Mouse (Mus musculus) stomach, postnatal 0 days (tissue): ENCODE results near the gene Col27a1. TPM values are rescaled to one million over a fixed set of nuclear protein-coding genes. Genes with fewer than 3 reads are reported as not detected.

Experiments used
- ATAC-seq: fragments of 200-750 bp; cut with Nextera tagmentation; 2 replicates; pipeline ENCODE4 v1.8.0; 2017; ENCODE audit not compliant: low FRiP score, low TSS enrichment
- DNase-seq: peaks from one replicate; pipeline ENCODE4 v3.0.0-alpha.2; 2016; ENCODE audit warnings: low spot score
- H3K27ac ChIP-seq: fragments of 300-500 bp; sonication (generic); replicated peaks from 2 replicates; pipeline ENCODE4 v1.5.1; 2014; ENCODE audit warnings: mild to moderate bottlenecking, control low read depth
- H3K27me3 ChIP-seq: fragments of 300-500 bp; sonication (generic); 2 replicates; pipeline ENCODE4 v1.6.1; 2014; ENCODE audit warnings: low read length; ENCODE audit not compliant: control insufficient read depth, insufficient read depth
- H3K36me3 ChIP-seq: fragments of 300-500 bp; sonication (generic); 2 replicates; pipeline ENCODE4 v1.6.1; 2014; ENCODE audit warnings: low read length, mixed read lengths; ENCODE audit not compliant: control insufficient read depth, insufficient read depth
- H3K4me1 ChIP-seq: fragments of 300-500 bp; sonication (generic); replicated peaks from 2 replicates; pipeline ENCODE4 v1.6.1; 2014; ENCODE audit warnings: antibody characterized with exemption; ENCODE audit not compliant: control insufficient read depth, insufficient read depth
- H3K4me2 ChIP-seq: fragments of 300-500 bp; sonication (generic); replicated peaks from 2 replicates; pipeline ENCODE4 v1.6.1; 2014; ENCODE audit warnings: low read depth, mild to moderate bottlenecking, control low read depth, moderate library complexity
- H3K4me3 ChIP-seq: fragments of 300-500 bp; sonication (generic); 2 replicates; pipeline ENCODE4 v1.5.1; 2014; ENCODE audit warnings: low read depth, low read length, control low read depth
- H3K9ac ChIP-seq: fragments of 300-500 bp; sonication (generic); 2 replicates; pipeline ENCODE4 v1.6.1; 2014; ENCODE audit warnings: mild to moderate bottlenecking, low read length, control low read depth, mixed read lengths
- H3K9me3 ChIP-seq: fragments of 300-500 bp; sonication (generic); 2 replicates; pipeline ENCODE4 v1.6.1; 2016; ENCODE audit warnings: low read length; ENCODE audit not compliant: control insufficient read depth
- CTCF ChIP-seq: IDR thresholded peaks from 2 replicates; pipeline ENCODE4 v1.5.1; 2016; ENCODE audit warnings: antibody characterized with exemption, low read depth, mild to moderate bottlenecking, moderate library complexity
- EP300 ChIP-seq: optimal IDR thresholded peaks from 2 replicates; pipeline ENCODE3; 2016; ENCODE audit warnings: antibody characterized with exemption
- WGBS: fragments of 180-500 bp; shearing (Covaris S2); extraction: QIAGEN DNeasy Blood & Tissue Kit; methylation state at CpG from one replicate; pipeline ENCODE4 v1.1.7; 2014; 5-methylcytosine and 5-hydroxymethylcytosine counted together
- polyA plus RNA-seq: library from polyadenylated mRNA; unstranded; fragments of >200 nt; fragmentation: Nextera tagmentation; extraction: Ambion mirVana; gene quantifications from 2 replicates; pipeline ENCODE4 v1.2.1, GENCODE M21; 2015

Col27a1 gene
- polyA plus RNA-seq, 1 experiment from 2014 or later: 5.3 TPM

- Histone ChIP-seq H3K9me3 (no peaks in the 10 kb centered on the region), H3K27ac (no peak overlapping the region), H3K27me3 (no peaks in the 10 kb centered on the region), H3K4me1 (no peaks in the 10 kb centered on the region), H3K4me3 (no peak overlapping the region), H3K4me2 (no peak overlapping the region), H3K36me3 (no peaks in the 10 kb centered on the region), H3K9ac (no peak overlapping the region)
- WGBS: 12% methylated on average over 5 of the region's 5 CpGs
- ATAC-seq (peak; percentile 55), DNase-seq (peak; percentile 82)
- TF ChIP-seq CTCF: peak; percentile 98
- no peak for TF ChIP-seq EP300
Measured at GRCm38 (mm10) chr4:63181556-63181955, 32.2 kb upstream of the Col27a1 start.

DNA sequence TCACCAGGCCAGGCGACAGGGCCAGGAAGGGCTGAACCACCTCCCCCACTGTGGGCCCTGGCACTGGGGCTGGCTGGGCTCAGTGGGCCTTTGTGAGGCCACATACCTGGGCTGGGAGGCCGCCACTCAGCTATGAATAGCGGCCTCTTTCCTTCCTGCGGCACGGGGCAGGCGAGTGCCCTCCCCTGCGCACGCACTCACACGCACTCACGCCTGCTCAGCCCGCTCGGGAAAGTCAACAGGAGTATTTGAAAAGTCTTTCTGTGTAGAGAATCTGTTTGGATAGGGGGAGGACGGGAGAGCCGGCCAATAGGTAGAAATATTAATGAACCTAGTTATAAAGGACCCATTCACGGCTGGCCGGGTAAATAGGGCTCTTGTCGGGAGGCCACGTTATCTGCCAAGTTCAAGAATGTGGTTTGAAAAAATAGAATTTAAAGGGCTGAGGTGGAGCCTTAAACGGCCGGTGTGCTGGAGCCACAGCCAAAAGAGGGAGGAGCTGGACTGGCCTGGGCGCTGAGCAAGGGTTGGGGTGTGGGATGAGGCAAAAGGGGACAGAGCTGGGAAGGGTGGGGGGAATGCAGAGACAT is 27.4 kb upstream of the Col27a1 start:
- Histone ChIP-seq H3K27ac (peak overlapping the region; percentile 67), H3K4me2 (no peak overlapping the region), H3K4me1 (no peaks in the 10 kb centered on the region), H3K27me3 (no peaks in the 10 kb centered on the region), H3K9me3 (no peaks in the 10 kb centered on the region), H3K9ac (no peak overlapping the region), H3K4me3 (no peak overlapping the region), H3K36me3 (no peaks in the 10 kb centered on the region)
- 48% methylated on average over 21 of the region's 21 CpGs for WGBS
- ATAC-seq (peak; percentile 92), DNase-seq (peak; percentile 89)
- no peak for TF ChIP-seq CTCF
- no peak for TF ChIP-seq EP300

GRCm38 (mm10) chr4:63191641-63192040 is 22.2 kb upstream of the Col27a1 start:
- no peak overlapping the region for H3K4me3 ChIP-seq
- no peak overlapping the region for H3K9ac ChIP-seq
- no peaks in the 10 kb centered on the region for H3K4me1 ChIP-seq
- no peaks in the 10 kb centered on the region for H3K36me3 ChIP-seq
- ATAC-seq (peak; percentile 51; the same call in 1 of the 2 replicates), DNase-seq (peak; percentile 56)
- no peak overlapping the region for H3K4me2 ChIP-seq
- H3K27ac ChIP-seq: no peak overlapping the region; the same call in 1 of the 2 replicates
- H3K9me3 ChIP-seq: no peaks in the 10 kb centered on the region
- no peaks in the 10 kb centered on the region for H3K27me3 ChIP-seq
- no peak for TF ChIP-seq CTCF
- TF ChIP-seq EP300: no peak
- WGBS: 37% methylated on average over 5 of the region's 5 CpGs

DNA sequence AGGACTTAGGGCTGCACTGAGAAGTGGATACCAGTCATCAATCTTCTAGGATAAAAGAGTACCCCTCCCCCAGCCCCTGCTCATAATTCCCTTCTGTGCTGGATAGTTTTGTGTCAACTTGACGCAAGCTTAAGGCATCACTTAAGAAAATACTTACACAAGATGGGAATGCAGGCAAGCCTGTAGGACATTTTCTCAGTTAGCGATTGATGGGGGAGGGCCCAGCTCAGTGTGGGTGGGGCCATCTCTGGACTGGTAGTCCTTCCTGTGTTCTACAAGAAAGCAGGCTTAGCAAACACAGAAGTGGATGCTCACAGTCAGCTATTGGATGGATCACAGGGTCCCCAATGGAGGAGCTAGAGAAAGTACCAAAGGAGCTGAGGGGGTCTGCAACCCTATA is 19.4 kb upstream of the Col27a1 start:
- ATAC-seq (no peak), DNase-seq (no peak)
- TF ChIP-seq EP300 (no peak), CTCF (no peak)
- Histone ChIP-seq H3K4me1 (no peaks in the 10 kb centered on the region), H3K36me3 (no peaks in the 10 kb centered on the region), H3K27me3 (no peaks in the 10 kb centered on the region), H3K27ac (no peak overlapping the region), H3K4me2 (no peak overlapping the region), H3K9me3 (no peaks in the 10 kb centered on the region), H3K4me3 (no peak overlapping the region), H3K9ac (no peak overlapping the region)
- WGBS: 66% methylated on average over 2 of the region's 2 CpGs

- Histone ChIP-seq H3K36me3 (no peaks in the 10 kb centered on the region), H3K4me2 (no peak overlapping the region), H3K9ac (no peak overlapping the region), H3K27me3 (no peaks in the 10 kb centered on the region), H3K4me1 (no peaks in the 10 kb centered on the region), H3K4me3 (no peak overlapping the region), H3K27ac (no peak overlapping the region), H3K9me3 (no peaks in the 10 kb centered on the region)
- 86% methylated on average over 5 of the region's 5 CpGs for WGBS
- ATAC-seq: peak; percentile 18; the same call in 1 of the 2 replicates
- no peak for DNase-seq
- TF ChIP-seq EP300 (no peak), CTCF (no peak)
Measured at GRCm38 (mm10) chr4:63199366-63199765, 14.4 kb upstream of the Col27a1 start.

- TF ChIP-seq EP300 (no peak), CTCF (no peak)
- no peak overlapping the region for H3K4me2 ChIP-seq
- H3K9me3 ChIP-seq: no peaks in the 10 kb centered on the region
- no peak for DNase-seq
- H3K9ac ChIP-seq: no peak overlapping the region
- no peak overlapping the region for H3K27ac ChIP-seq
- no peaks in the 10 kb centered on the region for H3K36me3 ChIP-seq
- no peak overlapping the region for H3K4me3 ChIP-seq
- 84% methylated on average over 7 of the region's 7 CpGs for WGBS
- H3K4me1 ChIP-seq: no peaks in the 10 kb centered on the region
- no peaks in the 10 kb centered on the region for H3K27me3 ChIP-seq
- ATAC-seq: no peak
Measured at GRCm38 (mm10) chr4:63203874-63204273, 9.9 kb upstream of the Col27a1 start.
